ENCODE assay signal across 28 mouse cellular contexts in the genomic region with DNA sequence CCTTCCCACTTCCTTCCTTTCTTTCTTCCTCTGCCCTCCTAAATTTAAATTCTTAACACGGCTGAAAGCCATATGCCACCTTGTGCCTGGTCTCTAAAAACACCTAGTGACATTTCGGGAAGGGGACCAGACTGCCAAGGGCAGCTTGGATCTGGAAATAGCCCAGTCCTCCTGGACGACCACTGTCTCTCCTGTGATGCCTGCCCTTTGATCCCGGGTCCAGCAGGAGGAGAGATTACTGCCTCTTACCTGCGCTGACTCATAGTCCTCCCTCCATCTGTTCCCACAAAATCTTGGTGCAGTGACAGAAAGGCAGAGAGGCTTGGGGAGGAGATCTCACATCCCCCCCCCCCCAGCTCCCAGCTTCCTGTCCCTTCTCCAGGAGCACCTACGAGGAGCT. TPM values are rescaled to one million over a fixed set of nuclear protein-coding genes. Genes with fewer than 3 reads are reported as not detected.
DNase-seq lines count a peak whose midpoint lies in the region; ATAC-seq and TF ChIP-seq lines count a peak whose summit lies in the region.
"Had no signal": no experiment of that assay in that cellular context is flagged by ENCODE, and none has a peak within 500 bp of the region (broad histone marks: within the 10 kb centered on the region; RNA-seq: fewer than 3 reads in every experiment).

No protein-coding gene starts in this region.

- no peak overlapping the region for H3K4me2 ChIP-seq in midbrain, embryonic 13.5 days (replicated peaks)
- H3K4me2 ChIP-seq in midbrain, embryonic 14.5 days (ENCODE audit: low read length): no peak overlapping the region
- H3K4me2 ChIP-seq: embryonic facial prominence, embryonic 15.5 days; forebrain, embryonic 13.5 days; heart, embryonic 13.5 days; limb, embryonic 15.5 days; lung, embryonic 14.5 days had no signal

- H3K4me3 ChIP-seq in midbrain, embryonic 13.5 days (replicated peaks): no peak overlapping the region
- no peak overlapping the region for H3K4me3 ChIP-seq in midbrain, embryonic 14.5 days (replicated peaks; ENCODE audit: low read depth, low read length)
- no peak overlapping the region for H3K4me3 ChIP-seq in lung, adult 2 months (replicated peaks; ENCODE audit: extremely low read depth, low read depth, low read length)
- H3K4me3 ChIP-seq: embryonic facial prominence, embryonic 10.5 days; embryonic facial prominence, embryonic 15.5 days; forebrain, embryonic 13.5 days; heart, embryonic 13.5 days; hindbrain, embryonic 10.5 days; limb, embryonic 10.5 days; limb, embryonic 15.5 days; midbrain, embryonic 10.5 days had no signal

- H3K9me3 ChIP-seq in midbrain, embryonic 13.5 days: no peaks in the 10 kb centered on the region
- no peaks in the 10 kb centered on the region for H3K9me3 ChIP-seq in midbrain, embryonic 14.5 days (ENCODE audit: control insufficient read depth, low read length)
- H3K9me3 ChIP-seq: embryonic facial prominence, embryonic 10.5 days; embryonic facial prominence, embryonic 15.5 days; forebrain, embryonic 13.5 days; heart, embryonic 13.5 days; hindbrain, embryonic 10.5 days; limb, embryonic 10.5 days; limb, embryonic 15.5 days; midbrain, embryonic 10.5 days had no signal

- no peak for TF ChIP-seq CTCF in lung, adult 2 months (IDR thresholded peaks at IDR 0.05; ENCODE audit: insufficient read depth, low read length)

- H3K36me3 ChIP-seq in midbrain, embryonic 13.5 days: no peaks in the 10 kb centered on the region
- H3K36me3 ChIP-seq in midbrain, embryonic 14.5 days (ENCODE audit: control insufficient read depth, insufficient read depth, low read length): no peaks in the 10 kb centered on the region
- H3K36me3 ChIP-seq: embryonic facial prominence, embryonic 10.5 days; embryonic facial prominence, embryonic 15.5 days; G1E; heart, embryonic 13.5 days; limb, embryonic 10.5 days; limb, embryonic 15.5 days had no signal

- no peaks in the 10 kb centered on the region for H3K27me3 ChIP-seq in midbrain, embryonic 13.5 days
- no peaks in the 10 kb centered on the region for H3K27me3 ChIP-seq in midbrain, embryonic 14.5 days (ENCODE audit: control insufficient read depth, insufficient read depth, low read length)
- H3K27me3 ChIP-seq: embryonic facial prominence, embryonic 15.5 days; forebrain, embryonic 13.5 days; heart, embryonic 13.5 days; limb, embryonic 15.5 days had no signal

- intact Hi-C loops in heart, postnatal 14 days (cut with DNase I): no loop called here

- DNase-seq in cerebellum, postnatal 4 days (ENCODE audit: low spot score in 2 of 2): no peak
- DNase-seq in midbrain, embryonic 14.5 days: no peak
- peak; percentile 69 to 77 for DNase-seq in cerebellum, postnatal 10 days
- DNase-seq in Muller cell, postnatal 12 days (ENCODE audit: inconsistent ontology term): no peak
- no peak for DNase-seq in heart, postnatal 14 days
- no peak for DNase-seq in lung, adult 2 months
- DNase-seq: adrenal gland, postnatal 14 days; heart, postnatal 10 days; kidney, adult 9 months; kidney, postnatal 10 days; layer of hippocampus, adult 9-11 months; lung, embryonic 14.5 days; thymus, adult 2 months; thymus, postnatal 36 days had no signal

- H3K4me1 ChIP-seq in midbrain, embryonic 13.5 days (replicated peaks): peaks cover 32% of the 10 kb centered on the region
- peaks cover 20% of the 10 kb centered on the region; the same call in 1 of the 2 replicates for H3K4me1 ChIP-seq in midbrain, embryonic 14.5 days (ENCODE audit: control insufficient read depth, insufficient read depth, low read length)
- H3K4me1 ChIP-seq in lung, adult 2 months (ENCODE audit: control insufficient read depth, insufficient read depth, low read length): no peaks in the 10 kb centered on the region
- H3K4me1 ChIP-seq: embryonic facial prominence, embryonic 15.5 days; heart, embryonic 13.5 days; limb, embryonic 15.5 days had no signal

- WGBS in midbrain, embryonic 13.5 days: 80% methylated on average over 6 of the region's 6 CpGs
- WGBS in midbrain, embryonic 14.5 days: 83% methylated on average over 6 of the region's 6 CpGs
- 66% methylated on average over 6 of the region's 6 CpGs for WGBS in lung, adult 2 months

- 0 out of 2 replicates have a peak overlapping the region, but pooled peaks have one; percentile 14 for H3K27ac ChIP-seq in midbrain, embryonic 13.5 days
- no peak overlapping the region for H3K27ac ChIP-seq in midbrain, embryonic 14.5 days (replicated peaks; ENCODE audit: low read depth, low read length)
- H3K27ac ChIP-seq: embryonic facial prominence, embryonic 10.5 days; embryonic facial prominence, embryonic 15.5 days; forebrain, embryonic 13.5 days; heart, embryonic 13.5 days; hindbrain, embryonic 10.5 days; limb, embryonic 10.5 days; limb, embryonic 15.5 days; liver, embryonic 14.5 days; midbrain, embryonic 10.5 days had no signal

- ATAC-seq in cerebellum, adult (ENCODE audit: insufficient number of reproducible peaks, low FRiP score, low TSS enrichment): peak; percentile 74
- ATAC-seq in midbrain, embryonic 13.5 days: no peak
- no peak for ATAC-seq in midbrain, embryonic 14.5 days (ENCODE audit: low FRiP score, low TSS enrichment)
- ATAC-seq: forebrain, embryonic 13.5 days; intestine, postnatal 0 days had no signal

- no peak overlapping the region for H3K9ac ChIP-seq in midbrain, embryonic 13.5 days (replicated peaks)
- no peak overlapping the region for H3K9ac ChIP-seq in midbrain, embryonic 14.5 days (replicated peaks; ENCODE audit: low read length)
- H3K9ac ChIP-seq: embryonic facial prominence, embryonic 15.5 days; forebrain, embryonic 13.5 days; heart, embryonic 13.5 days; limb, embryonic 15.5 days; liver, embryonic 14.5 days; lung, embryonic 14.5 days had no signal

- TF ChIP-seq POLR2A in lung, adult 2 months (IDR thresholded peaks at IDR 0.05; ENCODE audit: borderline replicate concordance, extremely low read depth, low read depth, low read length): no peak

RNA-seq across cellular contexts. Expression of a gene that starts 27.9 kb away (rescaled TPM):
- polyA plus RNA-seq in midbrain, embryonic 13.5 days (2015; fragmentation: Nextera tagmentation; extraction: Ambion mirVana): 21.7 and 22.5 TPM in 2 replicates
- polyA plus RNA-seq in midbrain, embryonic 14.5 days (2014; fragmentation: Nextera tagmentation; extraction: Ambion mirVana): 21.5 and 22.6 TPM in 2 replicates
- 1 to 10 TPM; 4.7 to 6.3 TPM for total RNA-seq in heart, postnatal 14 days (2021)
- polyA plus RNA-seq in lung, adult 2 months (2012; rRNA removed): 0.20 and 0.49 TPM in 2 replicates
- total RNA-seq: megakaryocyte progenitor cell, adult 5-6 weeks had no signal
- polyA plus RNA-seq: G1E; limb, embryonic 10.5 days had no signal

Comparison
In these comparisons a context has a peak if more than half of its experiments do, and no peak if none do; other contexts are left out.
1. DNase-seq: peak in cerebellum, postnatal 10 days (2 of 2); none in cerebellum, postnatal 4 days (0 of 2), midbrain, embryonic 14.5 days (single experiment), Muller cell, postnatal 12 days (single experiment), heart, postnatal 14 days (0 of 2) and lung, adult 2 months (single experiment).
2. RNA of a gene that starts 27.9 kb away (polyA plus RNA-seq): 21.5 to 22.6 TPM in midbrain, embryonic 14.5 days and 21.7 to 22.5 TPM in midbrain, embryonic 13.5 days; 0.20 to 0.49 TPM in lung, adult 2 months; every median in the first group is over 10 times any median in the second.